Mouse (Mus musculus) forebrain, embryonic 14.5 days (tissue): ENCODE measurements around the gene Csnk1e. TPM values are rescaled to one million over a fixed set of nuclear protein-coding genes. Genes with fewer than 3 reads are reported as not detected.
"Not testable (repeated sequence)": the region's sequence is repeated elsewhere in the genome, so short reads cannot be mapped to it uniquely, and the experiment has no call there.

Experiments used
- ATAC-seq: fragments of 200-750 bp; cut with Nextera tagmentation; 2 replicates; pipeline ENCODE4 v1.8.0; 2017; ENCODE audit warnings: mild to moderate bottlenecking, moderate library complexity
- DNase-seq: peaks from one replicate; pipeline ENCODE4 v3.0.0-alpha.2; 2015; ENCODE audit warnings: low spot score
- H3K27ac ChIP-seq: fragments of 300-500 bp; sonication (generic); 2 replicates; pipeline ENCODE4 v1.5.1; 2014; ENCODE audit warnings: low read depth, mild to moderate bottlenecking, control low read depth, low read length, moderate library complexity
- H3K27me3 ChIP-seq: fragments of 300-500 bp; sonication (generic); replicated peaks from 2 replicates; pipeline ENCODE4 v1.6.1; 2014; ENCODE audit warnings: low read length, control low read depth, mixed read lengths; ENCODE audit not compliant: control insufficient read depth, insufficient read depth
- H3K36me3 ChIP-seq: fragments of 300-500 bp; sonication (generic); 2 replicates; pipeline ENCODE4 v1.6.1; 2014; ENCODE audit warnings: low read length, control low read depth; ENCODE audit not compliant: control insufficient read depth, insufficient read depth
- H3K4me1 ChIP-seq: fragments of 300-500 bp; sonication (generic); 2 replicates; pipeline ENCODE4 v1.6.1; 2014; ENCODE audit warnings: antibody characterized with exemption, low read length, control low read depth; ENCODE audit not compliant: control insufficient read depth, insufficient read depth
- H3K4me2 ChIP-seq: fragments of 300-500 bp; sonication (generic); 2 replicates; pipeline ENCODE4 v1.6.1; 2014; ENCODE audit warnings: mild to moderate bottlenecking, control low read depth, low read length
- H3K4me3 ChIP-seq: fragments of 300-500 bp; sonication (generic); 2 replicates; pipeline ENCODE4 v1.5.1; 2014; ENCODE audit warnings: low read depth, low read length, control low read depth
- H3K9ac ChIP-seq: fragments of 300-500 bp; sonication (generic); 2 replicates; pipeline ENCODE4 v1.6.1; 2014; ENCODE audit warnings: mild to moderate bottlenecking, low read length, control low read depth, moderate library complexity
- H3K9me3 ChIP-seq: fragments of 300-500 bp; sonication (generic); replicated peaks from 2 replicates; pipeline ENCODE4 v1.6.1; 2016; ENCODE audit warnings: low read length, control low read depth, mixed read lengths; ENCODE audit not compliant: control insufficient read depth
- WGBS: fragments of 180-500 bp; shearing (Covaris S2); extraction: QIAGEN DNeasy Blood & Tissue Kit; methylation state at CpG from one replicate; pipeline ENCODE4 v1.1.7; 2014; 5-methylcytosine and 5-hydroxymethylcytosine counted together
- polyA plus RNA-seq: library from polyadenylated mRNA; unstranded; fragments of >200 nt; fragmentation: Nextera tagmentation; extraction: Ambion mirVana; gene quantifications from 2 replicates; pipeline ENCODE4 v1.2.1, GENCODE M21; 2014

The Csnk1e gene
- polyA plus RNA-seq, 1 experiment from 2014 or later, result 114 TPM

GRCm38 (mm10) chr15:79477227-79477626 is 21.9 kb upstream of the Csnk1e start:
- H3K4me1 ChIP-seq, result no peaks in the 10 kb centered on the region
- no peak overlapping the region for H3K9ac ChIP-seq
- H3K36me3 ChIP-seq, result no peaks in the 10 kb centered on the region
- no peak overlapping the region for H3K4me2 ChIP-seq
- ATAC-seq (no peak), DNase-seq (no peak)
- no peak overlapping the region for H3K27ac ChIP-seq
- no peak overlapping the region for H3K4me3 ChIP-seq
- H3K9me3 ChIP-seq, result no peaks in the 10 kb centered on the region
- no peaks in the 10 kb centered on the region for H3K27me3 ChIP-seq
- 58% methylated on average over 6 of the region's 6 CpGs for WGBS

GRCm38 (mm10) chr15:79473638-79474355 is 18.4 kb upstream of the Csnk1e start:
- Histone ChIP-seq H3K27me3 (no peaks in the 10 kb centered on the region), H3K9ac (no peak overlapping the region), H3K27ac (no peak overlapping the region), H3K36me3 (no peaks in the 10 kb centered on the region), H3K9me3 (no peaks in the 10 kb centered on the region), H3K4me2 (no peak overlapping the region), H3K4me3 (no peak overlapping the region), H3K4me1 (peaks cover 5% of the 10 kb centered on the region; the same call in 1 of the 2 replicates)
- DNase-seq (no peak), ATAC-seq (no peak)
- 56% methylated on average over 12 of the region's 12 CpGs for WGBS

- WGBS, result 84% methylated on average over 5 of the region's 5 CpGs
- Histone ChIP-seq H3K4me1 (peaks cover 5% of the 10 kb centered on the region; the same call in 1 of the 2 replicates), H3K9ac (no peak overlapping the region), H3K27ac (no peak overlapping the region), H3K36me3 (no peaks in the 10 kb centered on the region), H3K9me3 (no peaks in the 10 kb centered on the region), H3K4me2 (no peak overlapping the region), H3K4me3 (no peak overlapping the region), H3K27me3 (no peaks in the 10 kb centered on the region)
- no peak for ATAC-seq
- no peak for DNase-seq
Observed at GRCm38 (mm10) chr15:79473042-79473441, 17.7 kb upstream of the Csnk1e start.

- peaks cover 5% of the 10 kb centered on the region; the same call in 1 of the 2 replicates for H3K4me1 ChIP-seq
- ATAC-seq, result no peak
- no peaks in the 10 kb centered on the region for H3K27me3 ChIP-seq
- no peak for DNase-seq
- H3K9ac ChIP-seq, result no peak overlapping the region
- no peak overlapping the region for H3K27ac ChIP-seq
- peak overlapping the region; percentile 28 for H3K4me2 ChIP-seq
- H3K9me3 ChIP-seq, result no peaks in the 10 kb centered on the region
- WGBS, result 49% methylated on average over 10 of the region's 10 CpGs
- no peaks in the 10 kb centered on the region for H3K36me3 ChIP-seq
- no peak overlapping the region for H3K4me3 ChIP-seq
Observed at GRCm38 (mm10) chr15:79471095-79471494, 15.7 kb upstream of the Csnk1e start.

GRCm38 (mm10) chr15:79470583-79470982 is 15.2 kb upstream of the Csnk1e start:
- H3K27ac ChIP-seq, result no peak overlapping the region
- no peak overlapping the region for H3K9ac ChIP-seq
- H3K4me1 ChIP-seq, result peaks cover 5% of the 10 kb centered on the region; the same call in 1 of the 2 replicates
- H3K27me3 ChIP-seq, result no peaks in the 10 kb centered on the region
- H3K4me2 ChIP-seq, result peak overlapping the region; percentile 28
- H3K9me3 ChIP-seq, result no peaks in the 10 kb centered on the region
- DNase-seq, result peak; percentile 41
- no peak overlapping the region for H3K4me3 ChIP-seq
- ATAC-seq, result no peak
- H3K36me3 ChIP-seq, result no peaks in the 10 kb centered on the region
- WGBS, result 34% methylated on average over 17 of the region's 17 CpGs

GRCm38 (mm10) chr15:79469577-79469976 is 14.2 kb upstream of the Csnk1e start:
- Histone ChIP-seq H3K4me1 (peaks cover 5% of the 10 kb centered on the region; the same call in 1 of the 2 replicates), H3K4me3 (no peak overlapping the region), H3K27me3 (no peaks in the 10 kb centered on the region), H3K27ac (no peak overlapping the region), H3K4me2 (no peak overlapping the region), H3K9me3 (no peaks in the 10 kb centered on the region), H3K36me3 (no peaks in the 10 kb centered on the region), H3K9ac (no peak overlapping the region)
- ATAC-seq, result no peak
- DNase-seq, result no peak
- 64% methylated on average over 5 of the region's 5 CpGs for WGBS

- no peak overlapping the region for H3K27ac ChIP-seq
- H3K36me3 ChIP-seq, result no peaks in the 10 kb centered on the region
- peak; percentile 88 for DNase-seq
- H3K4me3 ChIP-seq, result no peak overlapping the region
- H3K27me3 ChIP-seq, result no peaks in the 10 kb centered on the region
- H3K9ac ChIP-seq, result no peak overlapping the region
- WGBS, result 8% methylated on average over 18 of the region's 18 CpGs
- no peak overlapping the region for H3K4me2 ChIP-seq
- H3K4me1 ChIP-seq, result peaks cover 5% of the 10 kb centered on the region; the same call in 1 of the 2 replicates
- H3K9me3 ChIP-seq, result no peaks in the 10 kb centered on the region
- peak; percentile 93 for ATAC-seq
Observed at GRCm38 (mm10) chr15:79466601-79467286, 11.4 kb upstream of the Csnk1e start.

- Histone ChIP-seq H3K9ac (no peak overlapping the region), H3K9me3 (no peaks in the 10 kb centered on the region), H3K27me3 (0 out of 2 replicates have a peak, but pooled peaks cover 2% of the 10 kb centered on the region), H3K36me3 (no peaks in the 10 kb centered on the region), H3K4me3 (no peak overlapping the region), H3K4me2 (no peak overlapping the region), H3K4me1 (peaks cover 2% of the 10 kb centered on the region; the same call in 1 of the 2 replicates), H3K27ac (no peak overlapping the region)
- no peak for ATAC-seq
- no peak for DNase-seq
- 76% methylated on average over 6 of the region's 6 CpGs for WGBS
Observed at GRCm38 (mm10) chr15:79456546-79456945, 1.2 kb upstream of the Csnk1e start.

GRCm38 (mm10) chr15:79456104-79456503 is 738 bp upstream of the Csnk1e start:
- H3K9me3 ChIP-seq, H3K4me1 ChIP-seq, H3K9ac ChIP-seq, H3K36me3 ChIP-seq, DNase-seq, H3K4me3 ChIP-seq, H3K27me3 ChIP-seq, H3K4me2 ChIP-seq, ATAC-seq, H3K27ac ChIP-seq: not testable (repeated sequence)
- WGBS, result 44% methylated on average over 6 of the region's 6 CpGs
